Mouse (Mus musculus) brain, adult 2 months (tissue): ENCODE results near the gene 2700081O15Rik.
"Not testable (repeated sequence)": the region's sequence is repeated elsewhere in the genome, so short reads cannot be mapped to it uniquely, and the experiment has no call there.

ENCODE experiments used
- DNase-seq: peaks from one replicate; pipeline ENCODE4 v3.0.0; 2011; ENCODE audit warnings: low read depth, low spot score

The 2700081O15Rik gene

DNA sequence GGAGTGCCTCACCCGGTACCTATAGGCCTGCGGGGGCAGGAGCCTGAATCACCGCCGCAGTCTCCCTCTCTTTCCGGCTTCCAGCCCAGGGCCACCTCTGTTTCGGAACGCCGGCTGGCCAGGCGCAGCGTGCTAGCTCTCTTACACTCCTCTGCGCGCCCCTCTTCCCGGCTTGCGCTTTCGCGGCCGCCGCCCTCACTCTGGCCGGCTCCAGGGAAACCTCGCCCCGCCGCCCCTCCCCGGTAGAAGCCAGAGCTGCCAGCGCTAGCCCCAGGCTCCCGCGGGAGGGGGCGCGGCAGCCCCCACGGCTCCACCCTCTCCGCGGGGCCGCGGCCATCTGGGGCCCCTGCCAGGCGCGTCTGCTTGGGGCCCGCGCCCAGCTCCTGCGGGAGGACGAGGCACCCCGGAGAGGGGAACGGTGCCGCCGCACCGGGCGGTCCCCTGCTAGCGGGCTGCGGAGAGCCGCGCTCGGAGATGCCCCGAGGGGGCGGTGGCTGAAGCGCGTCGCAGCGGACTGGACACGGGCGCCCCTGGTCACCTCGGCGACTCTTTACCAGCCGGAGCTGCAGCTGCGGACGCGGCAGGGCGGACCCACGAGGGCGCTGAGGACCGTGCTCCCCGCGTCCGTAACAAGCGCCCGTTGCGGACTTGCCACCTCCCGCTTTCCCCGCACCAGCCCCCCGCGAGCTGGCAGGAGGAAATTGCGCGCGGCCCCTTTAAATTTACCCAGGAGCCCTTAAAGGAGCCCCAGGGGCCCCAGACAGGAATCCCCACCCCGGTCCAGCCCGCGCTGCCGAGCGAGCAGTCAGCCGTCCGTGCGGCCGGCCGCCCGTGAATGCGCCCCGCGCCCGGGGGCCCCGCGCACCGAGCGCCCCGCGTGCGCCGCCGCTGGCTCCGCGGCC is at the start of gene 2700081O15Rik:
Gene 2700081O15Rik (plus strand): TSS at position 792 of the 902 bp plus-strand sequence.
- peak; percentile 76 for DNase-seq

DNA sequence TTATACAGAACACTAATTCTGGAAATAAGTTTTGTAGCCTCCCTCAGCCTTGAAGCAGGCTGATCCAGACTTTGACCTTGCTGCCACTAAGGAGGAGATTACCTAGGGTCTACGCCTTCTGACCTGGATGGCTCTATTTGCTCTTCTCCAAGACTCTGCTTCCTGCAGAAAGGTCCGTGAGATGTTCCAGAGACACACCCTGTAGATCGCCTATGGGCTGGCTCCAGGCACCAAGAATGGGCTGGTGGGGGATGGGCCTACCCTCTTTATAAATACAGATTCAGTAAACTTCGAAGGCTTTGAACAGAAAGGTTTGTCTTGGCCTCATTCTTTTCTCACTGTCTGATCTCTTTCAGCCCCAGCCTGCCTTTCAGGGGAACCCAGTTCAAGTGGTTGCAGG is 48.0 kb upstream of the 2700081O15Rik start:
- not testable (repeated sequence) for DNase-seq

GRCm38 (mm10) chr19:7374491-7374890 is 42.9 kb upstream of the 2700081O15Rik start:
- DNase-seq, result no peak

DNA sequence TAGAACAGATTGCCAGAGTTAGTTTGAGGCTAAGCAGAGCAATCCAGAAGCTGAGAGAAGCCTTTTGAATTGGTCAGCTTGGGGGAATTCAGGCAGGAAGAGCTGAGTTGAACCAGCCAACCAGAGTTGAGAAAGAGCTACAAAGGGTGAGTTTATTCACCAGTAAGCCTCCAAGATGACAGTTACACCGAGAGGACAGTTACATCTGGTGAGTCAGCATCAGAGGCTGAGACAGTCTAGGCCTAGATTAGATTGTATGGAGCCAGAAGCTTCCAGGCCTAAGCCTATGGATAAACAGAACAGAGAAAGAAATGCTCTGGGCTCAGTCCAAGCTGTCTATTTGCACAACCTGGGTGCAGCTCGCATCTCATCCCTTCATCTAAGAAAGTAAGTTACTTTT is 39.8 kb upstream of the 2700081O15Rik start:
- no peak for DNase-seq

DNA sequence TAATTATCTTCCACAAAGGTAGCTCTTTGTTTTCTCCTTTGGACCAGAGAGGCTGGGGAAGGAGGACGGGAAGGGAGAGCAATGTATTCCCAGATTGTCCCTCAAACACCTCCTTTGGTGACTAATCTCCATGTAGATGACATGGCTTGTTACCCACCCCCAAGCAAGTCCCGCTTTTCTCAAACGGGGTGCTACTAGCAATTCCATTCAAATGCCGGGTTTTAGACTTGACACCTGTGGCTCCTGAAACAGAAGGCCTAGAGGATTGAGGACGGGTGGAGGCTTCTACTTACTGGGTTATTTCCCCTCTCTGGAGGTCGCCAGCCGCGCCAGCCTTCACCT is 35.5 kb upstream of the 2700081O15Rik start:
- DNase-seq, result peak; percentile 62

DNA sequence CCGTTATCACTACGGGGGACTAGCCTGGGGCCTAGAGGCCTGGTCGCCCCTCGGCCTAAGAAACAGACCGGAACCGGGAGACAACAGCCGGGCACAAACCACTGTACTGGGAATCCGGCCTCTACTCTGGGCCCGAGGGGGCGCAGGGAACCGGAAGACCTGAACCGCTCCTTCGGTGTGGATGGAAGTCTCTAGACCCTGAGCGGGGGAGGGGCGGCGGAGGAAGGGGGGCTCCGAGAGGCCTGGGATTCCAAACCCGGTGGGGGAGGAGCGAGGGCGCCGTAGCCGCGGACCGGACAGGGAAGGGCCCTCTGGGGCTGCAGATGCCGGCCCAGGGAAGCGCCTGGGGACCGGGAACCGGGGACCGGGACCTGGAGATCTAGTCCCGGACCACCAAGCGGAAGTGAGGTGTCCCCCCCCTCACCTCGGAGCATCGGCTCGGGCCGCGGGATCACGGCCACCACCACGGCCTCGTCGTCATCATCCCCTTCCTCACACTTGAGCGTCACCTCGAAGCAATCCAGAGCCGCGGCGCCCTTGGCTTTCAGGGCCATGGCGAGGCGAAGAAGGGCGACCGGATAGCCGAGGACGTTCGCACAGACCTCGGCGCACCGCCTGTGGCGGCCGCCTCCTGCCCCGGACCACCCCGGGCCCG is 35.0 kb upstream of the 2700081O15Rik start:
- peak; percentile 45 for DNase-seq

DNA sequence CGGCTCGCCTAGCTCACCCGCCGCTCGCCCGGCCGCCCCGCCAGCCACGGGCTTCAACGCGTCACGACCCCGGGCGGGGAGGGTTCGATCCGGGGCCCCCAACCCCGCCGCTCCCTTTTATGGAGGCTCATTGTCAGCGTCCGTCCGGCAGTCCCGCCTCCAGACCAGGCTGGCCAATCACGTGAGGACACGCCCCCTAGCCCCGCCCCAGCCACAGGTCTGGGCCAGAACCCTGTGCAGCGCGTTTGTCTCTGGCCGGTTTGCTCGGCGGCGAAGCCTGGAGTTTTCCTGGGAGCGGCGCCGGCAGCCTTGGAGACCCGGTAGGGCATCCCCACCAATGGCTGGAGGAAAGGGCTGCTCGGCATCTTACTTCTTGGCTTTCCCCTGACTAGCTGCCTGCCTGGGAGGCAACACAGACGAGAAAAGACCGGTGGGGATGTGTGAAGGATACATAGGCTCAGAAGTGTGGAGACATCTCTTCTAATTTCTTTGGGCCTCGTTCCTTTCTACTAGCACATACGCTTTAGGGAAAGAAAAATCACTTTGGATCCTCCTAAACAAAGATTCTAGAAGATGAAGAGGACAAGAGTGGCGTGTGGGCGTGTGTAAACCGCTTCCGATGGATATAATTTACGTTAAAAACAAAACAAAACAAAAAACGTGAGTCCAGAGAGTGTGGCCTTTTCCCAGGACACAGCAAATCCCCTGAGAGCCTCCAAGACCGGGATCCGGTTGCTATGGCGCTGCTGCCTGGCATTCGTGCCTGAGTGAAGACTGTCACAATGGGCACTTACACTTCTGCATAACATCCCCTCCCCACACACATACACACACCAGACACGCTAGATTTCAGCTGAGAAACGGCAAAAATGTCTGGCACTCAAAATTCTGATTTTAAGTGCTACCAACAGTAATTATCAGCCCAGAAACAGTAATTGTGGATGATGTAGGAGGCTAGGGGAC is 34.2 kb upstream of the 2700081O15Rik start, which contains the start of gene Spindoc:
Gene Spindoc (minus strand): TSS at position 92 of the 963 bp plus-strand sequence.
- DNase-seq, result peak; percentile 98

DNA sequence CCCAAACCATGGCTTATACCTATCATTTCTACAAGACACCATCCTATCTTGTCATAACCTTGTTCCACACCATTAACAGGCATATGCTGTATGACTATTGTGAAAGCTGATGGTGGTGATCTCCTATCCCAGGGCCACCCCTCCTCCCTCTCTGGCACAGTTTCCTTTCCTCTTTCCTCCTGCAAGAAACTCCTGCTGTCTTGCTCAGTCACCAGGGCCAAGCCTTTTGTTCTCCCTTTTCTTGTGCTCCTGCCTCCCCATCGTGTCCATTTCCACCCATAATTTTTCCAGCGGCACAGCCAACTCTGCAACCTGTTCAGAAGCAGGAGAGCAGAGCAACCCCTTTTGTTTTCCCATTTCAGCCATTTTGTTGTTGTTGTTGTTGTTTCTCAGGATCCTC is 31.4 kb upstream of the 2700081O15Rik start:
- no peak for DNase-seq

GRCm38 (mm10) chr19:7388488-7388887 is 28.9 kb upstream of the 2700081O15Rik start:
- DNase-seq, result no peak

- DNase-seq, result not testable (repeated sequence)
These were observed 20.3 kb upstream of the 2700081O15Rik start for GRCm38 (mm10) chr19:7396867-7397826.

DNA sequence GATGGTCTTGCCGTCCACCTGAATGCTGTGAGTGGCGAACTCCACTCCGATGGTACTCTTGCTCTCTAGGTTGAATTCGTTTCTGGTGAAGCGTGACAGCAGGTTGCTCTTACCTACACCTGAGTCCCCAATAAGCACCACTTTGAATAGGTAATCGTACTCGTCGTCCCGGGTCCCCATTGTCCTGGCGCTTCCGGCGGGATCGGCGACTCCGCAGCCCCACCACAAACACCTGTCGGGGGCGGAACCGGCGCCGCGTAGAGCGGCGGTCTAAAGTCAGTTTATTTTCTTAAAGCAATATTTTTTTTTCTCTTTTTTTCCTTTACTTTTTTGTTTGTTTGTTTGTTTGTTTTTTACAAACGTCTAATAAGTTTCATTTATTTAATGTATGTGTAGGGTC is 18.5 kb upstream of the 2700081O15Rik start:
- not testable (repeated sequence) for DNase-seq

GRCm38 (mm10) chr19:7400635-7401034 is 16.8 kb upstream of the 2700081O15Rik start:
- DNase-seq, result no peak

DNA sequence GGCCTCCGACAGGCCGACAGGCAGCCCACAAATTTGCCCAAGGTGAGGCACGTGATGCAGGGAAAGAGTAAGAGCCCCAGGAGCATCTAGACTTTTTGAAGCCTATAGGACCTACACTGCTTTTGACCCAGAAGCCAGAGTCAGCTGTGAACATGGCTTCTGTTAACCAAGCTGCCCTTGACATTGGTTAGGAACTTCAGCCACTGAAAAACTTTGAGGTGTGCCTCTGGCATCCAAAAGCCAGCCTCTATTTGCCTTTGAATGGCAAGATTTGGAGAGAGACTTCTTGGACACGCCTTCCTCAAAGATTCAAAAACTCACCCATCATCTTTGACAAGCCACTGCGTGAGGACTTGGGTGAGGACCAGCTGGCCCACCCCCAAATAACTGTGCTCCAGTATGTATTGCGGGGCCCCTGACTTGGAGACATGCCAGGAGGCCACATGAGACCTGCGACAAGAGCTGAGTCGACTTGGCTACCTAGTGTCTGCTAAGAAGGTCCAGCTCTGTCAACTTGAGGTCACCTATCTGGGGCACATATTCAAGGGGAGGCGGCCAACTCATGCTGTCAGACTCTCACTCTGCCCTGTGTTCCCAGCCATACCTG is 12.7 kb upstream of the 2700081O15Rik start:
- DNase-seq, result no peak

DNA sequence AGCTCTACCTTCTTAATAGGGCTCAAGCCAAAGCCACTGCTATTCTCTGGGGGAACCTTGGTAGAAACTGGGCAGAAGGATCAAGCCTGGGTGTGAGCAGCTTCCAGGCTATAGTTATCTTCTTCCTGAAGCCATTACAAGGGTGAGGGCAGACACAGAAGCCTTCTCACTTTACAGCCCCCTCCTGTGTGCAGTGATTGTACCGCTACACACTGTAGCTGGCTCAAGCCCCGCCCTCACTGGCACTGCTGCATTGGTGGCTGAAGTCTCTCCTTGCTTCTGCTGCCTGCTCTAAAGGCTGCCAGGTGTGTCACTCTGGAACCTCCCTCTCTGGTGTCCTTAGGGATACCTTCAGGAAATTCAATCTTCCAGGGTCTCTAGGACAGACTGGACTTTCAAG is 5.1 kb upstream of the 2700081O15Rik start:
- no peak for DNase-seq

DNA sequence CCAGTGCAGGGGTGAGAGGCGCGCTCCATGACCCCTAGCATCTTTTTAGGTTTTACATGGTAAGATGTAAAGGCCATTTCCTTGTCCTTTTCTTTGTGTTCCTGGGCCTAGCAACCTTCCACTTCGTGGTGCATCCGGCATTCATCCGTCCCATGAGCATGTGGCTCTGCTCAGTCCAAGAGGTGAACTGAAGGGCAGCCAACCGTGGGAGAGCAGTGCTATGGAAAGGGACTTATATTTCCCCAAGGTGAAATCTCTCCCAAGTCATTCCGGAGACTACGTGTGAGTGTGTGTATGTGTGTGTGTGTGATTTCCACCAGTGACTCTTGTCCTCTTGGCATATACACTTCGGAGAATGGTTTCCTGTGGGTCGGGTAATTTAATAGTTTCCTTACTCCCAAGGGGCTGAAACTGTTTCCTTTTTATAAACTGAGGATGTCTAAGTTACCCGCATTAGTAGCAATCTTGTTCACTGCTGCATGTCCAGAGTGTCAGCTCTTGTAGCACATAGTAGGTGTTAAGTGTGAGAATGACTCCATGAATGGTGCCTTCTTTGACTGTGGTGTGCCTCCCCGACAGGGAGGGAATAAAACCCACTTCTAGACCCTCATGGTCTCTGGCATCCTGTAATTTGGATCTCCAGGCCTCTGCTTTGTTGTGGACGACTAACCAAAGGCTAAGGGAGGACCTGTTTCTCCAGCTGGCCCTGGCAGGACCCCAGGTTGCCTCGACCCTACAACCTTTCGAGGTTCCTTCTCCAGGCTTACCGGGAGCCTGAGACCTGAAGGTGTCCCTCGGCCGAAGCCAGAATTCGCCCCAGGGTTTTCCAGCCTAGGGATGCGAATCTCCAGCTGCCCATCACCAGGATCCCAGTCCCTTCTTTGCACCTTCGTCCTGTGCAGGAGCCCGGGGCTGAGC is 1.2 kb upstream of the 2700081O15Rik start:
- no peak for DNase-seq

- peak; percentile 86 for DNase-seq
These were observed 755 bp downstream of the 2700081O15Rik start for GRCm38 (mm10) chr19:7417911-7418849.

GRCm38 (mm10) chr19:7419134-7419533 is 1.7 kb downstream of the 2700081O15Rik start:
- no peak for DNase-seq

- no peak for DNase-seq
These were observed 2.7 kb downstream of the 2700081O15Rik start for GRCm38 (mm10) chr19:7420108-7420507.
